Mouse (Mus musculus) frontal cortex, postnatal 14 days (tissue): ENCODE results near the gene Gm20792.
"Not testable (repeated sequence)": the region's sequence is repeated elsewhere in the genome, so short reads cannot be mapped to it uniquely, and the experiment has no call there.

Experiments used
- DNase-seq, 2 experiments: peaks; one replicate each; pipeline ENCODE4 v3.0.0; 2022; ENCODE audit warnings: low spot score in 2 of 2

The Gm20792 gene

DNA sequence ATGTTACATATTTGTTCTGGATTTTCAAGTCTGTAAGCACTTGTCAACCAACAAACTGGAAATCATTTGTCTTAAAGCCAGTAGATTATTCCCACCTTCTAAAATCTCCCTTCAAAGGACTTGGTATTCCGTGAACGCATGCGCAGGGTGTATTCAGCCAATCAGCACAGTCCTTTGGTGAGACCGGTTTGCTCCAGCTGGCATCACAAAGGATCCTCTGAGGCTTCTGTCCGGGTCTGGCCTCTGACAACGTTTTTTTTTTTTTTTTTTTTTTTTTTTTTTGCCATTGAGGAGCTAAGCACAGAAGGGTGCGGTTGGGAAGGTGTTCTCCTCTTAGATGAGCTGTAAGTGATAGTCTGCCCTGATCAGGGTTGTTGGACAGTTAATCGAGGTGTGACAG, at the start of gene Gm20792:
Gm20792 (plus strand) TSS at position 301 of the 400 bp plus-strand sequence.
- DNase-seq: not testable (repeated sequence)
